Mouse (Mus musculus) ovary, postnatal 14 days (tissue): ENCODE measurements around the gene Ipmk.
"Not testable (repeated sequence)": the region's sequence is repeated elsewhere in the genome, so short reads cannot be mapped to it uniquely, and the experiment has no call there.

Experiments used
- DNase-seq: peaks from one replicate; pipeline ENCODE4 v3.0.0; 2022; ENCODE audit warnings: low spot score

Ipmk gene

DNA sequence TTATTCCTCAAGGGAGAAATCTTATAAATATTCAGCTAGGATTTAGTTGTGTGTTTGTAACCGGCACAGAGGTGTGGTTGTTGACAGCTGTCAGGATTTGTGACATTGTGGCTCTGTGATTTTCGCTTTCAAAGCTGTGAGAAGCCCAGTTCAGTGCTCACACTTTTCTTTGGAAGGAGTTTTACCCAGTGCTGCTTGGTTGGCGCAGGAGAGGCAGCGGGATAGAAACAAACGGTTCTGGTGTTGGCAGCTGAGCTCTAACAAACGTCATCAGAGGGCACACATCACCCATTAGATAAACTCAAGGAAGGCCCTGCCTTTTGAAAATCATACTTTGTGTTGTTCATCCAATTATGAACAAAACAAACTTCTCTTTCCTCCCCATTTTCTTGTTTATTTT lies 79.2 kb downstream of the Ipmk start:
- no peak for DNase-seq

DNA sequence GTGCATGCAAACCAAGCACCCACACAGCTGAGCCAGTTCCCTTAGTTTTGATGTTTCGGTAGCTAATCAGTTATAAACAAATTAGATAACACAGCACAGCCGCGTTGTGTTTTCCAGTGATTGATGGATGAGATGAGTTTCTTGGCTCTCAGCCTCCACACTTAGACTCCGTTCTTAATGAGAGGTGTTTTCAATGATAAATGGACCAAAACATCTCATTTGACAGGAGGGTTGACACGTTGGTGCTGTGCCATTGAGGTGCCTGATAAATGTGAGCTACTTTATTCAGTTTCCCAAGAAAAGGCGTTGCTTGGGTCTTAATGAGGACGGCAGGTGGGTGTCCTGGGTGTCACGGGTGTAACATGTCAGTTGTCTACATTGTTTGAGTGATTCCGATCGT lies 79.8 kb downstream of the Ipmk start:
- no peak for DNase-seq

DNA sequence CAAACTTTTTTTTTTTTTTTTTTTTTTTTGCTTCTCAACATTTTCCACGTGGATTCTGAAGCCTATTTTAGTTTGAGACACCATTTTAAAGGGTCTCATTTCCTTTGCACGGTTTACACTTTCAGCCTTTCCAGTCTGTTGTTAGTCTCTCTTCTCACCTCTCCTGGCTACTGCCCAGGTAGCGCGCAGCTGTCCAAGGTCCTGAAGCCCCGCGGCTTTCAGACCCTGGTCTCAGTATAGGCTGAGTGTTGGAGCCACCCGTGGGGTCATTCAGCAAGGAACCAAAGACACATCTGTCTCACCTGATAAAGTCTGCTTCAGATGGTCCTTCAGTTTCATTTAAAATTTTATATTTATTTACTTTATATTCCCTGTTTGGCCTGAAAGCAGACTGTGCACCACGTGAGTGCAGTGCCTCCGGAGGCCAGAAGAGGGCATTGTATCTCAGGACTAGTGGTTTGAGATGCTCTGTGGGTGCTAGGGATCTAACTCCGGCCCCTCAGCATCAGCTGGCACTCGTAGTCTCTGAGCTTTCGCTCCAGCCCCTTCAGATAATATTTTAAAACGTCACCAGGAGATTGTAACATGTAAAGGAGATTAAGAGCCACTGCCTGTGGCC lies 80.8 kb downstream of the Ipmk start:
- peak; percentile 20 for DNase-seq

DNA sequence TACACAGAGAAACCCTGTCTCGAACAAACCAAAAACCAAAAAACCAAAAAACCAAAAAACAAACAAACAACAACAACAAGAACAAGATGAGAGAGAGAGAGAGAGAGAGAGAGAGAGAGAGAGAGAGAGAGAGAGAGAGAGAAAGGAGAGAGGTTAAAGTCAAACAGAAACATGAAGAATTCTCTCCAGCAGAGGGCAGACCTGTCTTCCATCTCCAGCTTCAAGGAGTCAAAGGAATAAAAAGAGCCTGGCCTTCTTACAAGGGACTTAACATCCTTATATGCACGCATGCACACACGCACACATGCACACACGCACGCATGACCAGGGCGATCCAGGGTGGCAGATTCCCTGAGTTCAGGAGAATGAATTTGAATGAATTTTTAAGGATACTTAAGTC lies 83.1 kb downstream of the Ipmk start:
- no peak for DNase-seq

DNA sequence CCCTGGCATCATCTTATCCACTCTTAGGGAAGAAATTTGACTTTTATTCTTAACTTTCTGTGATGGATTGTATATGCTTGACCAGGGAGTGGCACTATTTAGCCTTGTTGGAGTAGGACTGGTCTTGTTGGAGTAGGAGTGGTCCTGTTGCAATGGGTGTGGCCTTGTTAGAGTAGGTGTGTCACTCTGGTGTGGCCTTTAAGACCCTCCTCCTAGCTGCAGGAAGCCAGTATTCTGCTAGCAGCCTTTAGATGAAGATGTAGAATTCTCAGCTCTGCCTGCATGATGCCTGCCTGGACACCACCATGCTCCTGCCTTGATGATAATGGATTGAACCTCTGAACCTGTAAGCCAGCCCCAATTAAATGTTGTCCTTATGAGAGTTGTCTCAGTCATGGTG lies 95.5 kb downstream of the Ipmk start:
- DNase-seq: no peak

DNA sequence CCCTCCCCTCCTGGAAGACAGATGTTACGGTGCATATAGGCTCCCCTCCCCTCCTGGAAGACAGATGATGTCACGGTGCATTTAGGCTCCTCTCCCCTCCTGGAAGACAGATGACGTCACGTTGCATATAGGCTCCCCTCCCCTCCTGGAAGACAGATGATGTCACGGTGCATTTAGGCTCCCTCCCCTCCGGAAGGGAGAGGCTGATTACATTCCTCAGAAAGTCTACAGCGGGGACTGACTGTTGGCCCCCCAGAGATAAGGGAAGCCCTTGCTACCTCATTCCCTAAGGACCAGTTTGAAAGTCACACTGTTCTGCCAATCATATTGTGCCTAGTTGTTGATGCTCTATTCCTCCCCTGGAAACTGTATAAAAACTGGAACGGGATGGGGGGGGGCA lies 100.1 kb downstream of the Ipmk start:
- no peak for DNase-seq

DNA sequence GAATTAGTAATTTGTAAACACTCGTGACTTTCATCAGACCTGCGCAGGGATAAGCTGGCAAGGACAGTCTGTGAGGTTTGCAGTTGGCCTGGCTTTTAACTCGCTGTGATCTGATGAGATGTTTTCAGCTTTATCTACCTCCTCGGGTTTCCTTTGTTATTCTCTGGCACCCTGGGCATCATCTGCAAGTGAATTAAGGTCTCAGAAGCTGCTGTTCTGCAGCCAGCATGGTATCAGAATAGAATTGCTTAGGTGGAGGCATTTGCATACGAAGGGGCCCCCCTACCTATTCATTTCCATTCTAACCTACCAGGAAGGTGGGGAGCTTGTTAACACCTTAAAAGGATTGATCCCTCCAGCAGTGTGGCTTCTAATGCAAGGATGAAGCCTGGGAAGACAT lies 100.7 kb downstream of the Ipmk start:
- DNase-seq: no peak

DNA sequence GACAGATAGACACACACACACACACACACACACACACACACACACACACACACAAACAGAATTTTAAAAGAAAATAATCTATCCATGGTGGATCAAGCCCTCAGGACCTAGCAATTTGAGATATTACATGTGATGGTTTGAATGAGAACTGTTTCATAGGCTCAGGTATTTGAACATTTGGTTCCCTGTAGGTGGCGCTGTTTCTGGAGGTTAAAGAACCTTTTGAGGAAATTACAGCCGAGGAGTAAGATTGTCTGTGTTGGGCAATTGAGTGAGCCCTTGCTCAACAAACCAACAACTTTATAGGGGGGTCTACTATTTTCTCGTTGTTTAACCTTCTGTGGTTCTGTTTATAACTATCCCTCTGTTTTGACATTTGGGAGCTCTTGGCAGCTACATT lies 107.8 kb downstream of the Ipmk start:
- no peak for DNase-seq

DNA sequence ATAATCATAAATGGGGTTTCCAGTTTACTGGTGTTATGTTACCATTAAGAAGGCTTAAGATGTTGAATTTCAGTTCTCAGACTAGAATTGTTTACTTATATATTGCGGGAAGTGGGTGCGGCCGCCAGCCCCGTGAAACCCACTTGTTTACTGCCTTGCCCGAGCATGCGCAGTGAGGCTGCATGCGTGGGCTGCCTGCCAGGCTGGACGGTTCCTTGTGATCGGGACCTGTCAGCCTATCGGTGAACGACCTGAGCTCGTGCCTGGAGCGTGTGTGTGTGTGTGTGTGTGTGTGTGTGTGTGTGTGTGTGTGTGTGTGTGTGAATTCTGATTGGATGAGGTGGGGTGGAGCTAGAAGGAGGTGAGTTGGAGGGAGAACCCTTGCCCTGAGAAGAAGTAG lies 114.8 kb downstream of the Ipmk start:
- not testable (repeated sequence) for DNase-seq

DNA sequence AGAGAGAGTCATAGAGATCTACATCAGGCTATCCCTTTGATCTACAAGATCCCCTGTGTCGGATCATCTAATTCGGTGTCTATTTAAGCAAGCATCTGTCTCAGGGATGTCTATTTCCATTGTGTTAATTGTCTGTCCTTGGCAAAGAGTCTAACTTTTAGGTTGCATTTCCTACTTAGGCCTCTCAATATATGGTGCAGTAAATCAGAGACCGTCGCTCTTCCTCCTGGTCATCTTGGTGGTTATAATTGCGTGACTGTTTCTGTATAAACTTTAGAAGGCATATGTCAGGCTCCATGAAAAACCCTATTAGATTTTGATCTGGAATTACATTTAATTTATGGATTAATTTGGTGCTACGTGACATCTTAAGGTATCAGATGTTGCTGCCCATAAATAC lies 116.9 kb downstream of the Ipmk start:
- DNase-seq: no peak

DNA sequence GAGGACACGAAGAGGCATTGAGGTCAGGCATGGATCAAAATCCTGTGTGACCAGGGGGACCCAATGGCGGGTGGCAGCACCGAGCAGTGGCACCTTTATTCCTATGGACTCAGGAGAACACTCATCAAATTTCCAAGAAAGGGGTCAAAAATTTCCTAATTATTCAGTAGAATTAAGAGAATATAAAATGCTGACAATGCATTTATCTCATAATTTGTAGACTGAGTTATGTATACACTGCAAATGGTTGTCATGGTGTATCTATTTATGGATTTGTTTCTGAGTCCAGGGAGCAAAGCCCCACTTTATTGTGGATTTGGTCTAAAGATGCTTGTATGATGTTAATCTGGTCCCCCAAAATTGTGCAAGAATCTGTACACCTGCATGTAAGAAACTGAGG lies 120.8 kb downstream of the Ipmk start:
- no peak for DNase-seq

DNA sequence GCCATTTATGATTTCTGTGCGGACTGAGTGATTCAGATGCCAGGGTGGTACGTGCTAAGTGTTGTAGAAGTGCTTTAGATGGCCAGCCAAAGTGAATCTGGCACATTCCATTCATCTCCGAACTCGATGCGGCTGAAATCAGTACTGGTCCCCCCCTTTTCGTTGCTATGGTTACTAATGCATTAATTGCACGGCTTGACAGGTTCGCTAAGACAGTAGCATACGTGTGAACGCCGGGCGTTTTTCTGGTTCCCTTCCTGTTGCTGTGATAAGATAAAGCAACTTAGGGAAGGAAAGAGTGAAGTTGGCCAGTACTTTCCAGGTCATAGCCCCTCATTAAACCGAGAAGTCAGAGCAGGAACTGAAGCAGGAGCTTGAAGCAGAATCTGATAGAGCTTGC lies 122.2 kb downstream of the Ipmk start:
- DNase-seq: no peak

DNA sequence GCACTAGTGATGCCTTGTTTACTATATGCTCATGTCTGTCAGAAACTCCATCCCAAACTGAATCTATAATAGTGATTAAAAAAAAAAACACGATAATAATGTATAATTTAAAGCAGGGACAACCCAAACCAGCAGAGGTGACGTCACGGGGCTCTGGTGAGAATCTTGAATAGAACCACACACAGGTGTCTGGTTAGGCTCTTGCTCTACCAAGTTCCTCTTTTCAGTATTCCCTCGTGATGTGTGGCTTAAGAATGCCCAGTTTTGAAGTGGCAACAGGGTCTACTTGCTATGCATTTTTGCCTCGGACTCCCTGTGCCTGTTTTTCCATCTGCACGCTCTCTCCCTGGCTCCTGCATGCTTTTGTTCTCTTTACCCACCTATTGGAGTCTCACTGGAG lies 124.5 kb downstream of the Ipmk start:
- no peak for DNase-seq

DNA sequence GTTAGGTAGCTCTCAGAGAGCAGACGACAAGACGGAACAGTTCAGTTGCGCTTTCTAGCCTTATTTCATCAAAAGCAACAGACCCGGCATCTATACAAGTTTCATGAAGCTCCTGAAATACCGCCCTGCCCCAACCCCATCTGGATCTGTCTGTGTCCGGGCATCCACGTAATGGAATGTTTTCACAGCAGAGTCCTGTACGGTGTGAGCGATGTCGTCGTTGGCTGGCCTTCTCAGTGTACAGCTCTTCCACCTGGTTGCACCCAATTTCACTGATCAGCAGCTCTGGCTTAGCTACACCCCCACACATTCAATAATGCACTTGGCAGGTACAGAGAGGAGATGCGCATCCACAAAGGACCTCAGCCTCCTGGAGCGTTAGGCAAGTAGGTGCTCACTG lies 126.0 kb downstream of the Ipmk start:
- DNase-seq: no peak

DNA sequence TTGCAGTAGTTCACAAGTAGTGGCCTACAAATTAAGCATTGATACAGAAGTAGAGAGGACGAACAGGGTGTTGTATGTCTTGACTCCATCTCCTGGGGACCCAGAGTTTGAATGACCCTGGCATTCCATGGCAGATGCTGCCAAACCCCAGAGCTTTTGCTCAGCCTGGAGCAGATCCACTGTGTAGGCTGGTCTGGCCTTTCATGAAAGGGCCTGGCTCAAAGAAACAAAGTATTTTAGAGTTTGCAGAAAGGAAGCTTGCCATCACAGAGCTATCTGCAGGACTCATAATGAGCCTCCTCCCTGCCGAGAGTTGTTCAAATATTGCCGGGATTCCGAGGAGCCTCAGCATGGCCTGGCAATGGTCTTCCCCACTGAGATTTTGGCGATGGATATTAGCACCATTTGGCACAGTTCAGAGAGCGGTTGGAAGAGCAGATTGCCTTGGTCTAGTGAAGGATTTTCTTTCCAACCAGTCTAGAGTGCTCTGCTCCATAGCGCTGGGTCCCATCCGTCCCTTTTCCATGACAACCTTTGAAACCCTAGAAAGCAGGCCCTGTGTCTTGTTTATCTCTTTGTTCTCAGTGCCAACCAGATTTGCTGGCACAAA lies 129.0 kb downstream of the Ipmk start:
- DNase-seq: no peak

DNA sequence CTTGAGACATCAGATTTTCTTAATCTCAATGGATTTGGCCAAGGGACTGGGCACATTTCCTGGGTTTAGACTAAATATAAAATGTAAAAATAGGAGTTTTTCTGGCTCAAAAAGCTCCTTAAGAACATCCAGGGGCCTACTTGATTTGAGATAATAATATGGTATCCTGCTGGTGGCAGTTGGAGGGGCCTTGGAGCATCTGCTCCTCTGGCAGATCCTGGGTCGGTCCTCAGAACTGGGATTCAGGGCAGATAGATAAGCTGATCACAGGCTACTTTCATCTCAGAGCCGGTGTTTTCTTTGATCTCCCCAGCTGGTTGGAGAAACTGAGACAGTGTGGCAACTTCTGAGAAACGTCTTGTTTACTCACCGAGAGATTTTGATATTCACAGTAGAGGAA lies 129.6 kb downstream of the Ipmk start:
- no peak for DNase-seq

DNA sequence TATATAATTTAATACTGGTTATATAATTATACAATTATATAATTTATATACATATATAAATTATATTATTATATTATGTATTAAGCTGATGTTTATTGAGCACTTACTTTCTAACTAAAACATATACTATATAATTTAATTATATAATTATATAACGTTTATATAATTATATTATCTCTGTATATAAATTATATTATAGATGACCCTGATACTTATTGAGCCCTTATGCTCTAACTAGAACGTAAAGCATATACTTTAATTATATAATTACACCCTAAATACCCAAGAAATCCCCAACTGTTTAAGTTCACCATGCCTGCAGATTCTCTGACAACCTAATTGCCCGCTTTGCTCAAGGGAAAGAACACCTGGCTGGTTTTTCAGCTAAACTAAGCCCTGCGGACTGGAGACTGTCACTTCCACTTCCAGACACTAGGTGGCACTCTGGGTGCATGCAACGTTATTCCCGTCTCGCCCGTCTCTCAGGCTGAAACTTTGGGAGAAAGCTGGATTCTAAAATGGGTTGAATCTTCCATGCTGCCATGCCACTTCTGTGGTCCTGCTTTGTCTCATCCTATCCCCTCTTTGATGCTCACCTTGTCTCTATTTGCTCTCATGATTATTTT lies 132.2 kb downstream of the Ipmk start:
- peak; percentile 72 for DNase-seq
